8 mouse cellular contexts compared by ENCODE assay signal in genomic region chr13:101765976-101766375, GRCm38 (mm10). TPM values are rescaled to one million over a fixed set of nuclear protein-coding genes. Genes with fewer than 3 reads are reported as not detected.
DNase-seq lines count a peak whose midpoint lies in the region; ATAC-seq and TF ChIP-seq lines count a peak whose summit lies in the region.

No protein-coding gene starts in this region.

- H3K27me3 ChIP-seq in kidney, postnatal 0 days (ENCODE audit: insufficient read depth, low read length): no peaks in the 10 kb centered on the region
- no peaks in the 10 kb centered on the region for H3K27me3 ChIP-seq in hindbrain, embryonic 14.5 days (ENCODE audit: control insufficient read depth, insufficient read depth, low read length)
- no peaks in the 10 kb centered on the region for H3K27me3 ChIP-seq in midbrain, embryonic 15.5 days (replicated peaks)

- WGBS in kidney, postnatal 0 days: 11% methylated on average over 3 of the region's 3 CpGs
- 26% methylated on average over 3 of the region's 3 CpGs for WGBS in hindbrain, embryonic 14.5 days
- WGBS in midbrain, embryonic 15.5 days: 21% methylated on average over 3 of the region's 3 CpGs

- H3K9me3 ChIP-seq in kidney, postnatal 0 days (replicated peaks; ENCODE audit: low read length): no peaks in the 10 kb centered on the region
- H3K9me3 ChIP-seq in hindbrain, embryonic 14.5 days (ENCODE audit: control insufficient read depth, low read length): no peaks in the 10 kb centered on the region
- no peaks in the 10 kb centered on the region for H3K9me3 ChIP-seq in midbrain, embryonic 15.5 days

- no peak for TF ChIP-seq CTCF in kidney, postnatal 0 days (IDR thresholded peaks at IDR 0.05; ENCODE audit: low read depth)

- peak overlapping the region; percentile 92; the same call in 1 of the 2 replicates for H3K9ac ChIP-seq in kidney, postnatal 0 days (ENCODE audit: low read depth, low read length)
- H3K9ac ChIP-seq in hindbrain, embryonic 14.5 days: peak overlapping the region; percentile 90
- peak overlapping the region; percentile 92; the same call in 1 of the 2 replicates for H3K9ac ChIP-seq in midbrain, embryonic 15.5 days

- H3K36me3 ChIP-seq in kidney, postnatal 0 days (ENCODE audit: insufficient read depth, low read length): no peaks in the 10 kb centered on the region
- H3K36me3 ChIP-seq in hindbrain, embryonic 14.5 days (replicated peaks; ENCODE audit: control insufficient read depth, insufficient read depth): no peaks in the 10 kb centered on the region
- no peaks in the 10 kb centered on the region for H3K36me3 ChIP-seq in midbrain, embryonic 15.5 days (replicated peaks)

- ATAC-seq in kidney, postnatal 0 days (replicated peaks; ENCODE audit: low FRiP score, low read depth): no peak
- ATAC-seq in hindbrain, embryonic 14.5 days (ENCODE audit: low FRiP score): no peak
- no peak for ATAC-seq in midbrain, embryonic 15.5 days (replicated peaks)

- peak overlapping the region; percentile 94 for H3K4me3 ChIP-seq in kidney, postnatal 0 days (replicated peaks; ENCODE audit: low read depth, low read length)
- H3K4me3 ChIP-seq in hindbrain, embryonic 14.5 days (replicated peaks; ENCODE audit: low read length): peak overlapping the region; percentile 86
- peak overlapping the region; percentile 88 for H3K4me3 ChIP-seq in midbrain, embryonic 15.5 days

- H3K27ac ChIP-seq in kidney, postnatal 0 days: no peak overlapping the region
- H3K27ac ChIP-seq in hindbrain, embryonic 14.5 days: no peak overlapping the region
- H3K27ac ChIP-seq in midbrain, embryonic 15.5 days: peak overlapping the region; percentile 97; the same call in 1 of the 2 replicates

- no peak for DNase-seq in kidney, postnatal 0 days (ENCODE audit: low spot score)
- no peak for DNase-seq in kidney, postnatal 14 days
- peak; percentile 37 for DNase-seq in brain, adult 2 months (ENCODE audit: low read depth, low spot score)
- DNase-seq in hindbrain, embryonic 14.5 days (ENCODE audit: low spot score): no peak
- no peak for DNase-seq in testis, postnatal 10 days (ENCODE audit: low spot score)
- DNase-seq in adrenal gland, postnatal 10 days: no peak
- no peak for DNase-seq in retina, embryonic 14.5 days (ENCODE audit: low spot score)

- peak overlapping the region; percentile 83 for H3K4me2 ChIP-seq in kidney, postnatal 0 days (ENCODE audit: low read length)
- peak overlapping the region; percentile 67 for H3K4me2 ChIP-seq in hindbrain, embryonic 14.5 days (replicated peaks)
- H3K4me2 ChIP-seq in midbrain, embryonic 15.5 days: peak overlapping the region; percentile 96

- peaks cover 14% of the 10 kb centered on the region for H3K4me1 ChIP-seq in kidney, postnatal 0 days (replicated peaks; ENCODE audit: insufficient read depth, low read length)
- peaks cover 28% of the 10 kb centered on the region for H3K4me1 ChIP-seq in hindbrain, embryonic 14.5 days (replicated peaks; ENCODE audit: control insufficient read depth, insufficient read depth, low read length)
- H3K4me1 ChIP-seq in midbrain, embryonic 15.5 days: peaks cover 54% of the 10 kb centered on the region

RNA-seq across cellular contexts. Expression of gene Pik3r1, which starts 2.0 kb away (rescaled TPM):
- polyA plus RNA-seq in kidney, postnatal 0 days (2015; fragmentation: Nextera tagmentation; extraction: Ambion mirVana): 30.3 and 35.8 TPM in 2 replicates
- 86.7 and 94.5 TPM in 2 replicates for polyA plus RNA-seq in hindbrain, embryonic 14.5 days (2014; fragmentation: Nextera tagmentation; extraction: Ambion mirVana)
- 42.2 and 48.8 TPM in 2 replicates for polyA plus RNA-seq in midbrain, embryonic 15.5 days (2015; fragmentation: Nextera tagmentation; extraction: Ambion mirVana)
- 10 to 100 TPM; 82.7 to 83.1 TPM for total RNA-seq in adrenal gland, postnatal 10 days (2021)
